Mouse (Mus musculus): Measurements from ENCODE around the gene Slc20a1. TPM values are rescaled to one million over a fixed set of nuclear protein-coding genes. Genes with fewer than 3 reads are reported as not detected.

Slc20a1 gene
- total RNA-seq, 2 experiments from 2014 or later, result 19.0 to 19.9 TPM

DNA sequence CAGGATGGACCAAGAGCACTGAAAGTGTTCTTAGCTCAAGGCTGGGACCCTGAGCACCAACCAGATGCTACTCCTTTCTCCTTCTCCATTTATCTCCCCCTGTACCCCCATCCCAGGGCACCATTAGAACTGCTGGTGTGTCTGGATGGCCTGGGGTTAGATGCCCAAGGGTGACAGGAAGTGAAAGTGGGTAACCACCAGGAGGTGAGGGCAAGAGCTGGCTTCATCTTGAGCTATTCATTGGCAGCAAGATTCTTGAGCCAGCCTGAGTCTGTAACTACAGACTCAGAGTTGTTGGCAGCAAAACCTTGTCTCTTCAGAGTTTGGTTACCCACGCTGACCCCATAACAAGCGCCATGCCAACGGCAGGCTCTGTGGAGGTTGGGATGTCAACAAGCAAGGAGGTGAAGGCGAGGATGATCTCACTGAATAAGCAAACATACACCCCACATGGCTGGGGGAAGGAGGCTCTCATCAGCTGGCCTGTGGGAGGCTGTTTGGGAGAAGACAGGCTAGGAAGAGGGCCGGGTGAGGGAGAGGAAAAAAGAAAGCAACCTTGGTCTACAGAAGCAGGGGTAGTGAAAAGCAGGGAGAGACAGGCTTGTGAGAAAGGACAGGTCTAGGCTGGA, 12.2 kb upstream of the Slc20a1 start:
- DNase-seq, result no peak

DNA sequence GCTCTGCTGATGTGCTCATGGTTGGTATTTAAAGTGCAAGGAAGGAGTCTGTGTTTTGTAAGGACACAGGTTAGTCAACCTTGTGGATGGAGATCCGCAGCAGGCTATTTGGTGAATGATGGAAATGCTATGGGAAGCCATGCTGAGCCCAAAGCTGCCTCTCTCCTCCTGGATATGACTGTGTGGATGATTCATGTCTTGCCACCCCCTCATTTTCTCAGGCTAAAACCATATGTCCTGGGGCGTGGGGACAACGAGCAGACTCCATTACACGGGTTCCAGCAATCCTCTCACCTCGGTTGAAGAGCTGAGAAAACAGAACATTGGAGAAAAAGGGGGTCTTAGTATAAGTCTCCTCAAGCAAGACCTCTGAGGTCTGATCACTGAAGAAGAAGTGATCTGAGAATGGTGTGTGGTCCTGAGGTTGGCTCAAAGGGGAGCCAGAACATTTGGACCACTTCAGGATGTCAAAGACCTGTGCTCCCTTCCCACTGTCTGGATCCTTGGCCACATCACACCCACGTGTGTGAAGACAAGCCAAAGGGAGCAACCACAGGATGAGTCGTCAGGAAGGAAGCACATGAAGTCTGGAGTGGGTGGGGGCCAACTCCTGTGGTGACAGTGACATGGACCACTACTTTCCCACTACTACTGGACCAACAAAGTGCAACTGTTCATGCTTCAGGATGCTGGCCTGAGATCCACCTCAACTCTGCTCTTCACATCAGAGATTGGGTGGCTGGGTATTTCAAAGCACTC, 6.0 kb upstream of the Slc20a1 start:
- no peak for DNase-seq

DNA sequence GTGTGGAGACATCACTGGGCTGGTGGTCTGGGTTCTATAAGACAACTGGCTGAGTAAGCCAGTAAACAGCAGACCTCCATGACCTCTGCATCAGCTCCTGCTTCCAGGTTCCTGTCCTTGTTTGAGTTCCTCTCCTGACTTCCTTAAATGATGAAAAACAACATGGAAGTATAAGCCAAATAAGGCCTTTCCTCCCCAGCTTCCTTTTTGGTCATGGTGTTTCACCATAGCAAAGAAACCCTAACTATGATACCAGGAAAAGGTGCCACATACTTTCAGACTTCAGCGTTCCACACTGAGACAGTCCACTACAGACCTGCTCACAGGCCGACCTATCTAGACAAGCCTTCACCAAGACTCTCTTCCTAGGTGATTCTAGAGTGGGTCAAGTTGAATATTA, 2.2 kb upstream of the Slc20a1 start:
- DNase-seq, result no peak

DNA sequence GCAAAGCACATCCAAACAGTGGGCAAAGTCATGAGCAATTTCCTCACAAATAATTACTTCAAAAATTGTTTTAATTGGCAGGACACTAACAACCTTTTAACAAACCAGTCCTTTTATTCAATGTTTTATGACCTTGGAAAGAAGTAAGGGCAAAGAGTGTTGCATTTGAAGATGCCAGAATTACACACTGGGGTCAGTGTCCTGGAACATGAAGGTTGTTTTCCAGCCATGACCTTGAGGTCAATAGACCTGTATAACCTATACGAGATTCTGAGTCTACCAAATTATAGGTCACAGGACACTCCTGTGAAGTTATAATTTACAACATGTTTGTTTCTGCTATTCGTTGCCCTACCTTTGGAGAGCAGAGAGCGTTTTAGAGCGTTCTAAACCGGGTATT, 1.4 kb upstream of the Slc20a1 start:
- DNase-seq, result no peak

DNA sequence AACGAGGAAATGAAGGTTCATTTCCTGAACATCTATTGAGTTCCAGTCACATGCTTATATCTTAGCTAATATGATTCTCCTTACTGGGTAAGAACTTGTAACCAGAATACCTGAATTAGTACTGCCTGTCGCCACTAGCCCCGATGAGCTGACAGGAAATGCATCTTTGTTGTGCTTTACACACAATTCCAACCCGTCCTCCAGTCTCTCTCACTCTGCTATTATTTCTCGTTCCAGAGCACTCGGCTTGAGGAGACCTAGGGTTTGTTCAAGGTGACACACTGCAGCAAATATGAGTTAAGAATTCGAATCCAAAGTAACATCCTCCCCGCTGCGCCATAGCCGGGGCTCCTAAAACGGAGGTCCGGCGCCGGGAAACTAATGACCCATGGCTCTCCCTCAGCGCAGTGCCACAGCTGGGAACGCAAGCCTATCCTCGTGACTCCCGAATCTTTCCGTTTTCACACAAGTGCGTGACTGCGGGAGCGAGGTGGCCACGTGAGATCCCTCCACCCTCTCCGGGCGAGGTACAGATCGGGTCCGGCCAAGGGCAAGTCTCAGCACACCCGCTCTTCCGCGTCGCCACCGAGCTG, 625 bp upstream of the Slc20a1 start:
- no peak for DNase-seq

DNA sequence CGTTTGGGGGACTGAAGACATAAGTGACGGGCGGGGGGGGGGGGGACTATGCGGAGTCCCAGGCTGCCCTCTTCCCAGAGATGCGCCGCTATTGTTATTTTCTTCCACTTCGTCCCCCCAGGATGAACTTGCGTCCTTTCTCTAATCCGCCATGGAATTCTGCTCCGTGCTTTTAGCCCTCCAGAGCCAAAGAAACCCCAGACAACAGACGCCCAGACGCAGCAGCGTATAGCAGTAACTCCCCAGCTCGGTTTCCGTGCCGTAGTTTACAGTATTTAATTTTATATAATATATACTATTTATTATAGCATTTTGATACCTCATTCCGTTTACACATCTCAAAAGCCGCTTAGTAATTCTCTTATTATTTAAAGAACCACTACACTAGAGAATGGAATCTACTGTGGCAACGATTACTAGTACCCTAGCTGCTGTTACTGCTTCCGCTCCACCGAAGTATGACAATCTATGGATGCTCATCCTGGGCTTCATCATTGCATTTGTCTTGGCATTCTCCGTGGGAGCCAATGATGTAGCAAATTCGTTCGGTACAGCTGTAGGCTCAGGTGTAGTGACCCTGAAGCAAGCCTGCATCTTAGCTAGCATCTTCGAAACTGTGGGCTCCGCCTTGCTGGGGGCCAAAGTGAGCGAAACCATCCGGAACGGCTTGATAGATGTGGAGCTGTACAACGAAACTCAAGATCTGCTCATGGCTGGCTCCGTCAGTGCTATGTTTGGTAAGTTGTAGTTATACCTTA, 943 bp downstream of the Slc20a1 start:
- no peak for DNase-seq

DNA sequence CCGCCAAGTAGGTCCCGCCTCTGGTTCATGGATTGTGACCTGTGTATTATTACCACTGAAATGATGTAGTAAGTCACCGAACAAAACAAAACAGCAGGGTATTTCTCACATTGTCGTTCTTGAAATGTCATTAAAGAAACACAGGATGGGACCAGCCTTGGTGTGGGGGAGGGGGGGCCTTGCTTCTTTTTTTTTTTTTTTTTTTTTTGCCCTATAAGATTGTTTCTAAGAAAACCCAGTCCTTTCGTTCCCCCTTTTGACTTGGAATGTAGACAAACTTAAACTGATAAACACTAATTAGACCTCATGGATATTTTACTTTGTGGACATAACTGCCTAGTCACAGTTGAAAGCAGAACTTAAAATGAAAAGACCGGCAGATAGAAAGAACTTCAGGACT, 6.4 kb downstream of the Slc20a1 start:
- DNase-seq, result no peak

DNA sequence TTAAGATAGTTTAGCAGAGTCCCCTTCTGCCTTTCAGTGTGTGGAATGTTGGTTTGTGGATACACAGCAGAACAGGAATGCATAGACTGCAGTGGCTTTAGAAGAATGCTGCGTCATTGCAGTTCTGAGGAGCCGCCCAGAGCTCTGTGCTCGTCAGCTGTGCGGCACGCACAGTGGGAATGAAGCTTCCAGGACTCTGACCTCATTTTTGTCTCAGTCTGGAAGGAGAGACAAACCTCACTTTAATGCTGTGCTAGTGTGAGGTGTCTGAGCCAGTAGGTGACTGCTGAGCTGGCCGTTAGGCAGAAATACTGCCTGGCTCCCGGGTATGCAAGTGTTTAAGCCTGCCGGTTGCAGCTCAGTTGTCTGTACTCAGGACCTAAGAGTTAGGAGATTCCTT, 8.3 kb downstream of the Slc20a1 start:
- no peak for DNase-seq

DNA sequence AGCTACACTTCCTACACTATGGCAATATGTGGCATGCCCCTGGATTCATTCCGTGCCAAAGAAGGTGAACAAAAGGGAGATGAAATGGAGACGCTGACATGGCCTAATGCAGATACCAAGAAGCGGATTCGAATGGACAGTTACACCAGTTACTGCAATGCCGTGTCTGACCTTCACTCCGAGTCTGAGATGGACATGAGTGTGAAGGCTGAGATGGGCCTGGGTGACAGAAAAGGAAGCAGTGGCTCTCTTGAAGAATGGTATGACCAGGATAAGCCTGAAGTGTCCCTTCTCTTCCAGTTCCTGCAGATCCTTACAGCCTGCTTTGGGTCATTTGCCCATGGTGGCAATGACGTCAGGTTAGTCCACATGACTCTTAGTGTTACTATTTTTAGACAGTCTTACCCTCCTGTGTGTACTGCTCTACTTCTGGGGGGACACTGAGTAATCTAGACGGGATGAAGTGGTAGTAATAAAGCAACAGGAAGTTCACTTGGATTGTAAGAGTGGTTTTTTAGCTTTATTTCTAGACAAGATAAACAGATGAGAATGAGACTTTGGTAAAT, 9.7 kb downstream of the Slc20a1 start:
- DNase-seq, result no peak

DNA sequence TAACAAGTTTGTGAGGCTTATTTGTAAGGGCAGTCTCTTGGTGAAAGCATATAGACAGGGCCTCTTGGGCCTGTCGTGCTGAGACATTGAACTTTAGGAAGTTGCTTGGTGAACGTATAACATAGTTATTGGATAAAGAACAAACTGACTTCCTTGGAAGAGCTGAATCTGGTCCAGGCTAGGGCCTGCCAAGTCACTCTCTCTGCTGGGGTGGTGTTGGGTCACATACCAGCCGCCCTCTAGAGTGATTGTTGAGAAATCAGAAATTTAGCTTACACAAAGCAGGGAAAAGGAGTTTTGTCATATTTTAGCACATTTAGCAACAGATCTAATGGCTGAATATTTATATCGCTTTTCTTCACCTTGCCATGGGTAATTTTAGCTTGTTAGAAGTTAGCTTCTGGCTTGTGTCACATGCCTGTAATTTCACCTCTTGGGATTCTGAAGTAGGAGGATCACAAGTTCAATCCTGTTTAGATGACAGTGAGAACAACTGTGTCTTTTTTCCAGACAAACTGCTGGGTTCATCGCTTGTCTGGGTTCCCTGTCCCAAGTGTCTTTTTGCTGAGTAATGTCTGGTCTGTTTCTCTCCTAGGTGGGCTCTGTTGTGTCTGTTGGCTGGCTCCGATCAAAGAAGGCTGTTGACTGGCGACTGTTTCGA, 11.7 kb downstream of the Slc20a1 start:
- peak; percentile 35 for DNase-seq

DNA sequence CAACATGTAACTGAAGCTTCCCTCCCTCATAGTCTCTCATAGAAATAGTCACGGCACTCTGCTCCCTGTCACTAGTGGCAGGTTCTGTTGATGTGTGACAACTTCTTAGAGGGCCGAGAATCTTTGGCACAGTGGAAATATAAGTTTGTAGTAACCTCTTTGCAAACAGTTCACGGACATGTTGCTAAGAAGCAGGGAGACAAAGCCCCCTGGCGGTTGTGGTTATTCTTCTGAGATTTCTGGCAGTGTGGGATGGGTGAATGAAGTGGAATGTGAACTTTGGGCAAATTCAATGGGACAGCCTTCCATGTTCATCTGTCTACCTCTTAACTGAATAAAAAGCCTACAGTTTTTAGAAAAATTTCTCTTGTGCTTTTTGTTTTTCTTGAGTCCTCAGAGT, 12.7 kb downstream of the Slc20a1 start:
- no peak for DNase-seq

DNA sequence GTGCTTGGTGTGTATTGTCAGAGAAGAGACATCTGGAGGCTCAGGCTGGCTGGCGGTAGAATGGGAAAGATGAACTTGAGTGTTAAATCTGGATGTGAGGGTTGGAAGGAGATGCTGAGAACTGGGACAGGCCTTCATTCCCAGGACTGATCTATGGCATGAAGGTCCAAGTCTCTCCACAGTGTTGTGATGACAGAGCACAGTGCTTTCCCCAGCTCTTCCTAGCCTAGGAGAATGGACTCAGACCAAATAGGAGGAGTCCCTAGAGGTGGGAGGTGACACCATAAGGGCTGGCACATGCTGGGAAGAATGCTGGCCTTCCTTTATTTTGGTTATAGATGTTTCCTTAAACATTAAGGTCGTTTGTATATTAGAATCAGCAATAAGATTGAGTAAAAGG, 13.4 kb downstream of the Slc20a1 start:
- no peak for DNase-seq

DNA sequence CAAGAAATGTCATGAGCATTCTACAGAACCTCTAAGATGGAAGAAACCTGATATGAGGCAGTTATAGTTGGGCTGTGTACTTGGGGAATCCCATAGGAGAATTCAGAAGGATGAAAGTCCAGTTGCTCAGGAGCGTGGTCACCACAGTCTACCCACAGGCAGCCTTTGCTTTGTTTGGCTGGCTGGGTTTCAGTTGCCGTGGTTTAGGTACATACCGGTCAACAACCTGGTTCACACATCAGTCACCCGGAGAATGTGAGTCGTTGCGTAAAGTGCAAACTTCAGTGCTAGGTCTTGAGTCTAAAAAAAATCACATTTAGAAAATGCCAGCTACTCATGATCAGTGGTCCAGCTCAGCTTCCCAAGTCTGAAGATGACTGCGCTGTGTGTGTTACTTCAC, 14.0 kb downstream of the Slc20a1 start:
- DNase-seq, result no peak

DNA sequence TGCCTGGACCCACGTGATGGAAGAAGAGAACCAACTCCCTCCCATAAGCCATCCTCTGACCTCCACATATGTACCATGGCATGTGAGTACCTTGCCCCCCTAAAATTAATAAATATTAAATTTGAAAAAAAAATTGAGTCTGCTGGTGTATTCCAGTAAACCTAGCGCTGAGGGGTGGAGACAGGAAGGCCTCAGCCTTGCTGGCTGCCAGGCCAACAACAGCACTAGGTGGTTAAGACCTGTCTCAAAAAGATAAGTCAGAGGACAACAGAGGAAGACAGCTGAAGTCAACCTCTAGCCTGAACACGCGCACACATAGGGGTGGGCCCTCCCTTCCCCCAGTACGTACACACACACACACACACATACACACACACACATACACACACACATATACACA, 16.2 kb downstream of the Slc20a1 start:
- no peak for DNase-seq

DNA sequence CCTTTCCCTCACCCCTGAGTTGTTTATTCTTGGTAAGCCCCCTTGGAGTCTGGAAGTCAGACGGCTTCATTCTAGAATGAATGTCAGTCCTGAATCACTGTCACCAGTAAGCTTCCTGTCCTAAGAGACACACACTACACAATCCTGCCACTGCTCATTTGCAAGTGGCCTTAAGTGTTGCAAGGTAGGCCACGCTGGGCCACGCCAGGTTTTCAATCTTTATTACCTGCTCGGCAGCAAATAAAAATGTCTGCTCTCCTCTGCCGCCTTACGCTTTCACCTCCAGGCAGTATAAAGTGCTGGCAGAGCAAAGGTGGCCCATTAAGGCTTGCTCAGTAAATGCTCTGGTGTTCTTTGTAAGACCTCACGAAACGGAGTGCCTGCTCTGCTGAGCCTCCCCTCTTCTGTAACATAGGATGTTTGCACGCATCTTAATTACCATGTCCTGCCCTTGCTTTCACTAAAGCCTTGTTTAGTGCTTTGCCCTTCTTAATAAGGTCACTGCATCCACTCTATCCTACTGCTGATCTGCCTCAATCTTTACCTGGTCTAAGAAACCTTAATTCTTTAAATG, 19.1 kb downstream of the Slc20a1 start:
- no peak for DNase-seq

DNA sequence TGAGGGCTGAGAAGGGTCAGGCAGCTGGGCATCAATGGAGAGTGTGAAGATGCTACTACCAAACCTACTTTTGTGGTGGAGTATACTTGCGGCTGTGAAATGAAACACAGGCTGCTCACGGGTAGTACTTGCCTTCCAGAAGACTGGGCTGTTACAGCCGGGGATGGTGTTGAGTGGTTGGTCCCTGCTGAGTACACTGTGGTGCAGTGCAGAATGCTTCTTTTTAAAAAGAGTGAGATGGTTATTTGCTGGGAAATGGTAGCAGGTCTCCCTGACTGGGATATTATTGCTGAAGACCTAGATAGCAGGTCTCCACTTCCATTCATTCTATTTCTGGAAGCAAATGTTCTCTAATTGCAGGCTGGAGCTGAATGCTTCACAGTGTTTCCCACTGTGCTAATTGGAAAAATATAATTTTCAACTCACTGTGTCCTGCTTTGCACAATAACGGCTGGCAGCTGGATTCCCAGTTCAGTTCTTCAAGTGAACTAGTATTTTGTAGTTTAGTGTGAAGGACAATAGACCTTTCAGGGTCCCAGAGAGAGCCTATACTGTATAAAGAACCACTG, 20.1 kb downstream of the Slc20a1 start:
- no peak for DNase-seq

DNA sequence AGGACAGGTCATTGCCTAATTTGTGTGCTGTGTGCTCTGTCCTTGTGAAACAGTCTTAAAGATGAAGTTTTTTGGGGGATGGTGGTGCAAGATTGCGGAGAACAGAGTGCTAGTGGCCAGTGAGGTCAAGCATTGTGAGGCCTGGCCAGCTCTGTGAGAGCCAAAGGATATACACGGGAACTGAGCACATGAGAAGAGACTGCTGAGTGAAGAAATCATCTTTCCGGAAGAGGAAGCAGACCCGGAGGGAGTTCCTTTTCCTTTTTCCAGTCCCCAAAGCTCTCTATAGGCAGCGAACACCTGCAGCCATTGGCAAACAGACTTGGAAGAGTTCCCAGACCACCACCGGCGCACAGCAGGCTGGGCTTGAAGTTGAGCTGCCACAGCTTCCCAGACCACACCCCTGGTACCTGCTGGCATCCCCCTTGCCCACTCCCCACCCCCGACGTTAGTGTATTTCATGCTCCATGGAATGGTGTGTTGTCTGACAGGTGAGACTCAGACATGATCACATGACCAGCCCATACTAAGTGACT, 22.6 kb downstream of the Slc20a1 start:
- no peak for DNase-seq

DNA sequence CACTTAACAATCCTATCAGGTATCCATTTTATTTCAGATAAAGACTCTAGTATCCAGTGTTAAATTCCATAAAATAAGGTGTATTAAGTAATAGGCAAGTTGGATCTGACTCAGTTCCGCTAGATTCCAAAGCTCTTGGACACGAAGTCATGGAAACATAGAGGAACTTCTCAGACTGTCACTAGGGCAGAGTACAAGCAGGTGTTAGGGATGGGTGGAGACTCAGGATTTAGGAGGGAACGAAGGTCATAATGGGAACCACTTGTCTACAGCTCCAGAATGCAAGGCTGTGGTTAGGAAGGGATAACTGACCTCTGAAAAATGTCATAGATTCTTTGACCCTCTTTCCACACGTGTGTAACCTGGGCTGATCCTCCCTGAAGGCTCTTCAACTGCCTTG, 25.6 kb downstream of the Slc20a1 start:
- no peak for DNase-seq

DNA sequence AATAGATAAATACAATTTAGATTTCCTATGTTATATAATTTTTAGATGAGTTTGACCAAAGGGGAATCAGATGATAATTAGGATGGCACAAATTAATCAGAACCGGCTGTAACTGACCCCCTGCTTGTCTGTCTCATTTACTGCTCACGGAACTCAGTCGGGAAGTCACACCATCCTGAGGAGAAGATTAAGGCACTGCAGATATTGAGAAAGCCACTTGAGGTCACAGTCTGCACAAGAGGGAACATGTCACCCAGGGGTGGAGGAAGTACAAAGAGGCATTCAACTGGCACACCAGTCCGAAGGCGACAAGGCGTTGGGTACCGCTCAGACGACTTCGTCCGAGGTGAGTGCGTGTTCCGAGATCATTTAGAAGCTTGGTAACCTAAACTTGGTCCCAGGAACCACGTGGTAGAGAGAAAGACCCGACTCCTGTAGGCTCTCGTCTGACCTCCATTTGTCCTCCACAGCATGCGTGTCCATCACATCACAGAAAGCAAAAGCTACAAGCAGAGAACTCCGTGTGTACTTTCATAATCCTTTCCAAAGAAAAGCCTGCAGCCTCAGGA, 26.8 kb downstream of the Slc20a1 start:
- no peak for DNase-seq

DNA sequence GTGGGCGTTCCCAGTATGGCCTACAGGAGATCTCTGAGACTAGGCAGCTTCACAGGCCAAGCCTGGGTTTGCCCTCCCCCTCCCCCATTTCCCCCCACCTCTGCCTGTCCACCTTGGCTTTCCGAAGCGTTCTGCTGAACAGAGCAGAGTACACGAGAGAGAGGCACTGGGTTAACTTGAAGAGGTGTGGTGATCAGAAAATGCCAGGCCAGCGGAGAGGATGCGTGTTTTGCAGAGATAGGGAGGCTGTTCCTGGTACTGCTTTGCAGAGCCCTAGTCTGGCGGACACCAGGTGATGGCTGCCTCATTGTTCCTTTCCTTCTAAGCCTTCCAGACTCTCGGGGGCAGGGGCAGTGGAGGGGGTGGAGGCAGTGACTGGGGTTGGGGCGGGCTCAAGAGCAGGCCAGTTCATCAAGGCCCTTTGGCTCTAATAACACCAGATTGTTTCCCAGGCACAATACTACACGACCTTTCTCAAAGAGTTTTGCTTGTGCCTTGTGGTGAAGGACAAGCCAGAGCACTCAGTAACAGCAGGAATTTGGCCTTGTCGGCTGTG, 27.8 kb downstream of the Slc20a1 start:
- DNase-seq, result peak; percentile 15
